Mouse (Mus musculus) fibroblast of lung, adult 2 months (primary cell): Measurements from ENCODE around the gene Zfp738.
"Not testable (repeated sequence)": the region's sequence is repeated elsewhere in the genome, so short reads cannot be mapped to it uniquely, and the experiment has no call there.

Experiments used
- DNase-seq: peaks from one replicate; pipeline ENCODE4 v3.0.0-alpha.2; 2011; ENCODE audit warnings: low read depth

The Zfp738 gene

GRCm38 (mm10) chr13:67686971-67687370 lies at the start of gene Zfp738:
Gene Zfp738 (minus strand): TSS chr13:67687071.
- no peak for DNase-seq

- not testable (repeated sequence) for DNase-seq
Measured at GRCm38 (mm10) chr13:67734391-67734790, 47.5 kb upstream of the Zfp738 start.

DNA sequence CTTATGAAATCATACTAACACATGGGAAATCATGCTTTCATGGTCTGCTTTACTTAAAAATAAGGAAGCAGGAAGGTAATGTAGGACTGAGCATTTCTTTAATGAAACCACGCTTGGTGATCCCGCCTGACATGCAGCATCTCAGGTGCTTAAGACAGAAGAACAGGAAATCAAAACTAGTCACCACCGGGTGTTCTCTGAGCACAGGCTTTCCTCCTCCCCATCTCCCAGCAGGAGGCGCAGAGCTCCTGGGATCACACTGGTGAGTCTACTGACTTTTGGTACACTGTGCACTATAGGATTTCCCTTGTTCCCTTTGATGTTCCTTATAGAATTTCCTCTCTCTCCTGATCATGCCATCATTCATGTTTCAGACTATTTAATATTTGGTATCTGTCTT lies 42.6 kb upstream of the Zfp738 start:
- peak; percentile 41 for DNase-seq

GRCm38 (mm10) chr13:67728641-67729318 lies 41.9 kb upstream of the Zfp738 start, which contains the start of gene Zfp65:
Gene Zfp65 (minus strand): TSS chr13:67729173.
- peak; percentile 44 for DNase-seq

DNA sequence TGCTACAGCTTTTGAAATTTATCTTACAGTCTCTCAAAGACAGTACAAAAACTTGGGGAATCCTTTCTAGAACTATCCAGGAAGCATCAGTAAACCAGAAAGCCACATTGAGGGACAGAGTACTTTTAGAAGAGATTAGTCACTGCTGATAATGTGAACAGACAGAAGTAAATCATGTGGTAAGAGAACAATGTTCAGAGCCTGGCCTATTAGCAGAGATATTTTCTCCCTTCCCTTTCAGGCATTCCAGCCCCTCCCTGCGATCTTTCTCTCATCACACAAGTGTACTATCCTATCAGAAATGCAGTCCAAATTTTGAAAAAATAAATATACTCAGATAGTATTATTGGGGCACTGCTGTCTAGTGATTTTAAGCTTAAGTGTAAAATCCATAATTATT lies 41.2 kb upstream of the Zfp738 start:
- DNase-seq = no peak

DNA sequence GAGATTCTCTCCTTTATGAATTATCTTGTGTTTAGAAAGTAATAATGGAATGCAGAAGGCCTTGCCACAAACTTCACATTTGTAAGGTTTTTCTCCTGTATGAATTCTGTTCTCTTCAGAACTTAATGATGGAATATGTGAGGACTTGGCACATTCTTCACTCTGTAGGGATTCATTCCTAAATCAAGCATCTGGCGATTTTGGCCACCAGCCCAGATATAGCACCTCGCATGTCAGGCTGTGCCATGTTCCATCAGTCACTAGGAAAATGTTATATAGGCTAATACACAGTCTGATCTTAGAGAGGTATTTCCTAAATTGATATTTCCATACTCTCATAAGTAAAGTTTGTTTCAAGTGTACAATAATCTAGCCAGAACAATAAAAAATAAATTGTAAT lies 38.5 kb upstream of the Zfp738 start:
- DNase-seq = not testable (repeated sequence)

DNA sequence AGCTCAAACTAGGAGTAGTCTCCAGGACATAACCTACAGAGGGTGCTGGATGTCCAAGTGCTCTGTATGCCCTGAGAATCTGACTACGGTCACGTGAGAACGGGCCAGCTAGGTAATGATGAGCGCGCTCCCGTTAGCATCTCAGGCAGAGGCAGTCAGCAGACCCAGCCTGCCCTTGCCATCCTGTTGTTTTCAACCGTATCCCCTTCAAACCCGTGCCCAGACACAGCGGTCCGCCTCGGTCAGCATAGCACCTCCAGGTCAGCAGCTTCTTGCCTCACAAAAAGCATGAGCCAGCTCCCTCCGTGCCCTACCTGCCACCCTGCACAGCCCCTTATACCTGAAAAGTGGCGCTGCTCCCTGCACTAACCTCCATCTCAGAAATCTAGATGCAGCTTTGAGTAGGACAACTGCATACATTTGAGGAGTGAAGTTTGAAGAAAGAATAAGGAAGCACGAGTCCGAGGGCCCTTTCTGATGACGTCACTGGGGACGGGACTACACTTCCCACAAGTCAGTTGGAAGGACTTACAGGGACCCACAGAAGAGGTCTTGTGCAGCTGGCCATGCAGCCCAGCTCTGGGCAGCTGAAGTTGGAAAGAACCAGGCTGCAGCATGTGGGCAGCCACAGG lies 37.1 kb upstream of the Zfp738 start:
- DNase-seq = peak; percentile 71

DNA sequence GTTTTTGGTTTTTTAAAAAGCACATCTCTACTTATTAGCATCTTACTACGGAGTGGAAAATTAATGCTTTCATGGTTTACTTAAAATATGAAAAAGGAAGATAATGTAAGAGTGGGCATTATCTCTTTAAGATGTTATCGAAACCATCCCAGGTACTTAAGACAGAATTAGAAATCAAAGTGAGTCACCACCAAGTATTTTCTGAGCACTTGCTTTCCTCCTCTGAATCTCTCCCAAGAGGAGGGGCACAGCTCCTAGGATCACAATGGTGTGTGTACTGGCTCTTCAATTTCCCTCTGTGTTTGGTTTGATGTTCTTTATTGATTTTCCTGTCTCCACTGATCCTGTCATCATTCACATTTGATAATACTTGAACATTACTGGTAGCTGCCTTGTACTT lies 3.0 kb downstream of the Zfp738 start:
- DNase-seq = not testable (repeated sequence)

- peak; percentile 77 for DNase-seq
Measured at GRCm38 (mm10) chr13:67682959-67683735, 3.7 kb downstream of the Zfp738 start.

- no peak for DNase-seq
Measured at GRCm38 (mm10) chr13:67674902-67675301, 12.0 kb downstream of the Zfp738 start.

DNA sequence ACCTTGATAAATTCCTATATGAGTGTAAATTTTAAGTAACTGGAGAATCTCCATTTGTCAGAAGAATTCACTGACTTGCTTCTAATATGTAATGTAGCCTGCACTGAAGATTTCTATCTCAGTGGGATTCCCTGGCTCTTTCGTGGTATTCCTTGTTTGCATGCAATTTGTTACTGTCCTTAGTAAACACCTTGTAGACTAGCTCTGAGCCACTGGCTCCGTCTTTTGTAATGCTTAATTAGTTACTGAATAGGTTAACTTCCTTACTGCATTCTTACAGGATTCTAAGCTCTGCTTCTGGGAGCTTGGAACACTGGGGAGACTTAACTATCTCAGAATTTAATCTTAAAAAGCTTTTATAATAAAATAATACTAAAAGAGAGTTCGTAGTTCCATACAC lies 34.4 kb downstream of the Zfp738 start:
- no peak for DNase-seq

GRCm38 (mm10) chr13:67637294-67638007 lies 49.4 kb downstream of the Zfp738 start, which contains the start of the genes Gm49345 and Zfp729a:
Gene Gm49345 (minus strand): TSS chr13:67637769.
Gene Zfp729a (minus strand): TSS chr13:67637791.
- peak; percentile 87 for DNase-seq

- DNase-seq = no peak
Measured at GRCm38 (mm10) chr13:67610108-67610507, 76.8 kb downstream of the Zfp738 start.

DNA sequence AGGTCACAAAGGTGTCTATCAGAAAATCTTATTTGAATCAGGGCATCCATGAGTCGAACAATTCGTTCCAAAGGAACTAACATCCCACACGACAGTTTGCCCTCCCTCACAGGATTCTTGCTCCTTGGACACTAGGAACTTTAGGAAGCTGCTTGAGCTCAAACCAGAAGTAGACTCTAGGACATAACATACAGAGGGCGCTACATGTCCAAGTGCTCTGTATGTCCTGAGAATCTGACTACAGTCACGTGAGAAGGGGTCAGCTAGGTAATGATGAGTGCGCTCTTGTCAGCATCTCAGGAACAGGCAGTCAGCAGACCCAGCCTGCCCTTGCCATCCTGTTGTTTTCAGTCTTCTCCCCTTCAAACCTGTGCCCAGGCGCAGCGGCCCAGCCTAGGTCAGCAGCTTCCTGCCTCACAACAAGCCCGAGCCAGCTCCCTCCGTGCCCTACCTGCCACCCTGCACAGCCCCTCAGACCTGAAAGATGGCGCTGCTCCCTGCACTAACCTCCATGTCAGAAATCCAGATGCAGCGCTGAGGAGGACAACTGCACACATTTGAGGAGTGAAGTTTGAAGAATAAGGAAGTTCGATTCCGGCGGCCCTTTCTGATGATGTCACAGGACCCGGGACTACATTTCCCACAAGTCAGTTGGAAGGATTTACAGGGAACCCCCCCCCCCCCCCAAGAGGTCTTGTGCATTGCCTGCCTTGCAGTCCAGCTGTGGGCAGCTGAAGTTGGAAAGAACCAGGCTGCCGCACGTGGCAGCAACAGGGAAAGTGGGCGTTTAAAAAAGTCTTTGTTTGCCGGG lies 77.6 kb downstream of the Zfp738 start, which contains the start of gene Zfp729b:
TSS of gene Zfp729b (minus strand) at position 642 of the 811 bp plus-strand sequence.
- peak; percentile 73 for DNase-seq
